Mouse (Mus musculus) cerebellum, adult 2 months (tissue): ENCODE measurements around the gene Gpx6.

Experiments used
- CTCF ChIP-seq: fragments of 200-500 bp; IDR thresholded peaks from 2 replicates; pipeline ENCODE4 v1.5.1; 2011; ENCODE audit warnings: low read depth, mild to moderate bottlenecking, control low read depth, low read length, moderate library complexity, borderline replicate concordance; ENCODE audit not compliant: insufficient read depth
- POLR2A ChIP-seq: fragments of 200-500 bp; IDR thresholded peaks from 2 replicates; pipeline ENCODE4 v1.6.1; 2011; ENCODE audit warnings: low read length, control low read depth, borderline replicate concordance; ENCODE audit not compliant: insufficient read depth

- TF ChIP-seq POLR2A (no peak), CTCF (no peak)
Observed at GRCm38 (mm10) chr13:21322509-21323375, 10.8 kb downstream of the Gpx6 start.
